Mouse (Mus musculus) CH12.LX (cell line): ENCODE measurements around the gene Rgs12. TPM values are rescaled to one million over a fixed set of nuclear protein-coding genes. Genes with fewer than 3 reads are reported as not detected.
A peak's percentile ranks its signal among the peaks of the same experiment; 100 is the strongest.

Source experiments
- DNase-seq: peaks from one replicate; pipeline ENCODE4 v3.0.0-alpha.2; 2013; ENCODE audit errors: extremely low read depth
- H3K27ac ChIP-seq: 2 replicates; pipeline ENCODE4 v1.5.1; 2012; ENCODE audit warnings: low read depth, mild to moderate bottlenecking, control low read depth, moderate library complexity; ENCODE audit not compliant: insufficient read depth
- H3K27me3 ChIP-seq: replicated peaks from 2 replicates; pipeline ENCODE3; 2012; ENCODE audit warnings: inconsistent platforms
- H3K36me3 ChIP-seq, 2 experiments: replicated peaks in 1 of 2; 2 replicates each; pipeline versions ENCODE3 to v1.6.1; 2012; ENCODE audit warnings: inconsistent platforms in 1 of 2, low read length in 1 of 2, mild to moderate bottlenecking in 1 of 2, mixed read lengths in 1 of 2, moderate library complexity in 1 of 2; ENCODE audit not compliant: control insufficient read depth in 1 of 2, insufficient read depth in 1 of 2
- H3K4me1 ChIP-seq, 2 experiments: 2 replicates each; pipeline ENCODE4 v1.6.1; 2012; ENCODE audit warnings: inconsistent platforms in 1 of 2, moderate library complexity in 1 of 2; ENCODE audit not compliant: insufficient read depth in 2 of 2, control insufficient read depth in 1 of 2
- H3K4me2 ChIP-seq: 2 replicates; pipeline ENCODE4 v1.6.1; 2012; ENCODE audit warnings: low read depth, mild to moderate bottlenecking, control low read depth; ENCODE audit not compliant: poor library complexity, insufficient read depth, severe bottlenecking
- H3K4me3 ChIP-seq, 3 experiments: fragments of 150-350 bp in 1 of 3; sonication (generic) in 1 of 3; replicated peaks in 1 of 3; 2 replicates each; pipeline versions ENCODE3 to v1.5.1; 2011 to 2012; ENCODE audit warnings: low read depth in 2 of 3, low read length in 2 of 3, mild to moderate bottlenecking in 2 of 3, moderate library complexity in 2 of 3, control low read depth in 1 of 3, improper control_type of control experiment in 1 of 3, inconsistent platforms in 1 of 3, mixed read lengths in 1 of 3; ENCODE audit not compliant: poor library complexity in 1 of 3
- H3K79me2 ChIP-seq: replicated peaks from 2 replicates; pipeline ENCODE4 v1.6.1; 2012; ENCODE audit warnings: mild to moderate bottlenecking, moderate library complexity; ENCODE audit not compliant: control insufficient read depth, poor library complexity, insufficient read depth, severe bottlenecking; ENCODE audit errors: extremely low read depth
- H3K9ac ChIP-seq: 2 replicates; pipeline ENCODE4 v1.6.1; 2012; ENCODE audit warnings: low read depth, mild to moderate bottlenecking, control low read depth, moderate library complexity; ENCODE audit not compliant: insufficient read depth
- H3K9me3 ChIP-seq: replicated peaks from 2 replicates; pipeline ENCODE3; 2012; ENCODE audit warnings: low read length, inconsistent platforms, mixed read lengths
- BHLHE40 ChIP-seq: IDR thresholded peaks from 2 replicates; pipeline ENCODE4 v1.6.1; 2011; ENCODE audit warnings: mild to moderate bottlenecking, low read depth, low read length, improper control_type of control experiment
- CHD1 ChIP-seq: IDR thresholded peaks from 2 replicates; pipeline ENCODE4 v1.6.1; 2012; ENCODE audit warnings: low read depth, low read length, improper control_type of control experiment, inconsistent platforms
- CTCF ChIP-seq, 2 experiments: IDR thresholded peaks in 1 of 2; conservative IDR thresholded peaks in 1 of 2; 2 replicates each; pipeline ENCODE4 v1.5.1; 2011 to 2012; ENCODE audit warnings: low read depth in 2 of 2, low read length in 2 of 2, improper control_type of control experiment in 1 of 2, inconsistent platforms in 1 of 2, mild to moderate bottlenecking in 1 of 2, moderate library complexity in 1 of 2
- E2F4 ChIP-seq: IDR thresholded peaks from 2 replicates; pipeline ENCODE4 v1.6.1; 2011; ENCODE audit warnings: low read depth, low read length, improper control_type of control experiment; ENCODE audit not compliant: insufficient replicate concordance
- ETS1 ChIP-seq: conservative IDR thresholded peaks from 2 replicates; pipeline ENCODE4 v1.6.1; 2012; ENCODE audit warnings: low read depth, mild to moderate bottlenecking, inconsistent platforms, low read length, improper control_type of control experiment, moderate library complexity
- GABPA ChIP-seq: IDR thresholded peaks from 2 replicates; pipeline ENCODE4 v1.6.1; 2012; ENCODE audit warnings: low read depth, low read length, improper control_type of control experiment, inconsistent platforms; ENCODE audit not compliant: insufficient replicate concordance
- HCFC1 ChIP-seq: IDR thresholded peaks from 2 replicates; pipeline ENCODE4 v1.6.1; 2012; ENCODE audit warnings: low read depth, mild to moderate bottlenecking, inconsistent platforms, low read length, improper control_type of control experiment
- IRF4 ChIP-seq: IDR thresholded peaks from 2 replicates; pipeline ENCODE4 v1.6.1; 2014; ENCODE audit warnings: low read depth, mild to moderate bottlenecking, inconsistent platforms, low read length, improper control_type of control experiment
- JUN ChIP-seq: IDR thresholded peaks from 2 replicates; pipeline ENCODE4 v1.6.1; 2011; ENCODE audit warnings: low read depth, mild to moderate bottlenecking, low read length, improper control_type of control experiment, moderate library complexity; ENCODE audit not compliant: insufficient read depth
- JUND ChIP-seq: conservative IDR thresholded peaks from 2 replicates; pipeline ENCODE4 v1.6.1; 2011; ENCODE audit warnings: low read depth, low read length, improper control_type of control experiment
- MAFK ChIP-seq: IDR thresholded peaks from 2 replicates; pipeline ENCODE4 v1.6.1; 2011; ENCODE audit warnings: low read length, improper control_type of control experiment; ENCODE audit not compliant: insufficient replicate concordance
- MAX ChIP-seq: IDR thresholded peaks from 2 replicates; pipeline ENCODE4 v1.6.1; 2011; ENCODE audit warnings: low read length, improper control_type of control experiment
- MEF2A ChIP-seq: IDR thresholded peaks from 2 replicates; pipeline ENCODE4 v1.6.1; 2014; ENCODE audit warnings: low read depth, mild to moderate bottlenecking, inconsistent platforms, low read length, improper control_type of control experiment, borderline replicate concordance
- MXI1 ChIP-seq: IDR thresholded peaks from 2 replicates; pipeline ENCODE4 v1.6.1; 2011; ENCODE audit warnings: mild to moderate bottlenecking, low read depth, low read length, improper control_type of control experiment
- MYC ChIP-seq: IDR thresholded peaks from 2 replicates; pipeline ENCODE4 v1.6.1; 2011; ENCODE audit warnings: low read depth, mild to moderate bottlenecking, improper control_type of control experiment, low read length
- NELFE ChIP-seq: IDR thresholded peaks from 2 replicates; pipeline ENCODE4 v1.6.1; 2011; ENCODE audit warnings: low read depth, low read length, improper control_type of control experiment
- NRF1 ChIP-seq: IDR thresholded peaks from 2 replicates; pipeline ENCODE4 v1.6.1; 2014; ENCODE audit warnings: low read depth, mild to moderate bottlenecking, inconsistent platforms, low read length, improper control_type of control experiment, moderate library complexity
- RAD21 ChIP-seq: IDR thresholded peaks from 2 replicates; pipeline ENCODE4 v1.6.1; 2011; ENCODE audit warnings: low read depth, mild to moderate bottlenecking, low read length, improper control_type of control experiment, moderate library complexity
- SIN3A ChIP-seq: IDR thresholded peaks from 2 replicates; pipeline ENCODE4 v1.6.1; 2012; ENCODE audit warnings: low read length, improper control_type of control experiment, inconsistent platforms
- SMC3 ChIP-seq: IDR thresholded peaks from 2 replicates; pipeline ENCODE4 v1.6.1; 2011; ENCODE audit warnings: low read depth, low read length, improper control_type of control experiment
- TBP ChIP-seq: conservative IDR thresholded peaks from 2 replicates; pipeline ENCODE4 v1.6.1; 2011; ENCODE audit warnings: low read depth, low read length, improper control_type of control experiment
- TCF12 ChIP-seq: IDR thresholded peaks from 2 replicates; pipeline ENCODE4 v1.6.1; 2014; ENCODE audit warnings: low read depth, mild to moderate bottlenecking, inconsistent platforms, low read length, improper control_type of control experiment
- ZC3H11A ChIP-seq: IDR thresholded peaks from 2 replicates; pipeline ENCODE4 v1.6.1; 2012; ENCODE audit warnings: low read depth, mild to moderate bottlenecking, inconsistent platforms, low read length, improper control_type of control experiment
- ZNF384 ChIP-seq: IDR thresholded peaks from 2 replicates; pipeline ENCODE4 v1.6.1; 2012; ENCODE audit warnings: low read depth, low read length, improper control_type of control experiment, inconsistent platforms
- dilution Hi-C: fragments of 300-500 bp; cut with MboI; formaldehyde crosslinking; loops from 2 replicates; pipeline ENCODE4 v1.14.3; 2020; ENCODE audit warnings: low sequenced_read_pairs; ENCODE audit not compliant: extremely low pct_unique_long_range_greater_than_20kb, extremely low pct_ligation_motif_present
- in situ Hi-C: fragments of 300-500 bp; cut with MboI; formaldehyde crosslinking; loops from 3 replicates; pipeline ENCODE4 v1.14.3; 2019; ENCODE audit warnings: low sequenced_read_pairs, low pct_ligation_motif_present, low pct_unique_long_range_greater_than_20kb, mixed read lengths
- polyA plus RNA-seq: library from polyadenylated mRNA; unstranded; fragments of >175 nt; gene quantifications from 2 replicates; pipeline ENCODE4 v1.2.1, GENCODE M21; 2012; ENCODE audit warnings: low read depth; ENCODE audit not compliant: insufficient read length
- total RNA-seq, 2 experiments: library from RNA; depleted of rRNA; stranded (reverse); fragments of 300-350 nt in 1 of 2; fragments of >200 nt in 1 of 2; gene quantifications; 2 replicates each; pipeline ENCODE4 v1.2.3; 2012 to 2014

Gene Rgs12
- total and polyA plus RNA-seq, 3 experiments: 6.8 to 9.8 (median 8.1) TPM

DNA sequence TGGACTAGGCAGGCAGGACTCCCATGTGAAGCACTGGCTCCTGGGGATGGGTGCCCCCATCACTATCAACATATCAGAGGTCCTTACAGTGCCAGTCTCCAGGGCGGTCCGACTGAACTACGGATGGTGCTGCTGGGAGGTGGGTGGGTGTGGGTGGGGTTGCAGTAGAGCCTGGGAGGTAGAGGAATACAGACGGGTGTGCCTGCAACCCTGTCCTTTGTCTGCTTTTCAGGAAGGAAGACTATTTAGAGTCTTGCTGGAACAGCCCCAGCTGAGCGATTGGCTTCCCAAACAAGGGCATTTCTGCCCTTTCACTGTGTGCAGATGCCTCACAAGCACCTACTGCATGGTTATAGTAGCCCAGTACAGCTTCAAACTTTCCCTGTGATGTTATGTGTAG is 19.1 kb downstream of the Rgs12 start:
- peaks cover 0 to 20% of the 10 kb centered on the region in 2 experiments; a peak in 2 of 4 replicates for H3K4me1 ChIP-seq
- H3K9ac ChIP-seq: no peak overlapping the region
- H3K4me3 ChIP-seq: no peak overlapping the region
- in situ Hi-C loops: no loop called here
- H3K27me3 ChIP-seq: no peaks in the 10 kb centered on the region
- no peak for DNase-seq
- H3K36me3 ChIP-seq: no peaks in the 10 kb centered on the region
- H3K27ac ChIP-seq: no peak overlapping the region
- TF ChIP-seq MXI1 (no peak), NRF1 (no peak), CHD1 (no peak), JUND (no peak), ETS1 (no peak)
- TF ChIP-seq, all 38 proteins: peak for 0
- dilution Hi-C loops: no loop called here
- H3K4me2 ChIP-seq: no peak overlapping the region
- no peaks in the 10 kb centered on the region for H3K9me3 ChIP-seq
- H3K79me2 ChIP-seq: no peaks in the 10 kb centered on the region

DNA sequence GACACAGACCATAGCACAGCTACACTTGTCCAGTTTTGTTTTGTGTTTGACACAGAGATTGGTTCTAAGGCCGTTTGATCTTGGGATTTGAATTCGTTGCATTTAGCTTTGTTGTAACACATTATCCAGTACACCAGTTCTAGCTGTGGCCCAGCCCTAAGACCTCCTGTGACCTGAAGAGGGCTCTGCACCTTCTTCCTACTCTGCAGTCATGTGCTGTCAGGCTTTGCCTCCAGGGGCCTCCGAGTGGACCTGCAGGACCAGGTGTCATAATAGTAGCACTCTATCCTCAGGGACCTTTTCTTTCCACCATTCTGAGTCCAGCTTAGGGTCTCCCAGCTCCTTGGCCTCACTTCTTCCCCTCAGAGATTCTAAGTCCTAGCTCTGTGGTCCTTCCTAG is 23.2 kb downstream of the Rgs12 start:
- Histone ChIP-seq H3K27ac (no peak overlapping the region), H3K9ac (no peak overlapping the region)

DNA sequence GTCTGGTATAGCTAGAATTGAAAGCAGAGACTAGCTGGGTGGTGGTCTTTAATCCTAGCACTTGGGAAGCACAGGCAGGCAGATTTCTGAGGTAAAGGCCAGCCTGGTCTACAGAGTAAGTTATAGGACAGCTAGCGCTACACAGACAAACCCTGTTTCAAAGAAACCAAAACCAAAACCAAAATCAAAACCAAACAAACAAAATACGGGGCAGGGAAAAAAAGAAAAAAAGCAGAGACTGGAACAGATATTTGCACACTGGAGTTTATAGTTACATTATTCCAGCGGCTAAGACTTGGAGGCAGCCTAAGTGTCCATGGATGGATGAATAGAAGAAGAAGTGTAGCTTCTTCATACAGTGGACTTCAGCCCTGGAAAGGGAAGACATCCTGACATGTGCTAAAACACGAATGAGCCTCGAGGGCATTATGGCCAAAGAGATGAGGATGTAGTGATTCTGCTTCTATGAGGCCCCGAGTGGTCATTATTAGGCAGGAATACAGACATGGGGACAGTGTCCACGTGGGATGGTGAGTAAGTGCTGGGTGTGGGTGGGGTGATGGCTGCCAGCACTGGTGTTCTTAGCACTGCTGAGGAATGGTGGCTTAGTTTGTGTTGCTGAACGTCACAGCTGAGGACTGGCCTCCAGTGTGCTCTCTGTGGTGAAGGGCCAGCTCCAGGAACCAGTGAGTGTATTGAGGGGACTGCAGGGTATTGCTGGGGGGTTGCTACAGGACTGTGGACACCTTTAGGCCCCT is 24.5 kb downstream of the Rgs12 start:
- Histone ChIP-seq H3K36me3 (no peaks in the 10 kb centered on the region), H3K9ac (peak overlapping the region; percentile 24; the same call in 1 of the 2 replicates), H3K27ac (no peak overlapping the region), H3K27me3 (peaks cover 6% of the 10 kb centered on the region), H3K9me3 (no peaks in the 10 kb centered on the region), H3K4me3 (peak overlapping the region in 1 of 3 experiments; percentile 12), H3K4me2 (peak overlapping the region; percentile 45), H3K4me1 (peaks cover 4 to 21% of the 10 kb centered on the region in 2 experiments), H3K79me2 (no peaks in the 10 kb centered on the region)
- no peak for DNase-seq
- dilution Hi-C loops: no loop called here
- in situ Hi-C loops: no loop called here
- no peak for TF ChIP-seq TBP
- TF ChIP-seq ZNF384: peak; percentile 55
- TF ChIP-seq NELFE: no peak
- TF ChIP-seq MYC: no peak
- TF ChIP-seq RAD21: no peak
- TF ChIP-seq ETS1: no peak
- TF ChIP-seq MEF2A: no peak
- TF ChIP-seq SIN3A: peak; percentile 38; the same call in 1 of the 2 replicates
- no peak for TF ChIP-seq MAFK
- no peak for TF ChIP-seq IRF4
- TF ChIP-seq JUN: no peak
- no peak for TF ChIP-seq HCFC1
- no peak for TF ChIP-seq MAX
- no peak for TF ChIP-seq SMC3
- TF ChIP-seq E2F4: no peak

More for the DNA sequence above, 23.2 kb downstream of the Rgs12 start:
- H3K4me2 ChIP-seq: no peak overlapping the region
- H3K36me3 ChIP-seq: no peaks in the 10 kb centered on the region
- H3K79me2 ChIP-seq: no peaks in the 10 kb centered on the region
- H3K27me3 ChIP-seq: peaks cover 5% of the 10 kb centered on the region
- peaks cover 4 to 21% of the 10 kb centered on the region in 2 experiments for H3K4me1 ChIP-seq
- no peak for TF ChIP-seq ZC3H11A
- no peak for TF ChIP-seq IRF4
- TF ChIP-seq CTCF (conservative IDR thresholded peaks at IDR 0.05 in 1 of 2, IDR thresholded peaks at IDR 0.05 in 1 of 2; ENCODE audit: low read depth in 2 of 2, low read length in 2 of 2): peak in 1 of 2 experiments; percentile 57; a peak in 2 of 4 replicates
- no peak for TF ChIP-seq TCF12
- no peak for TF ChIP-seq GABPA
- TF ChIP-seq BHLHE40: peak; percentile 44; the same call in 1 of the 2 replicates
- TF ChIP-seq MXI1: no peak
- no peak for TF ChIP-seq ETS1
- in situ Hi-C loops: no loop called here
- no peak overlapping the region for H3K4me3 ChIP-seq
- dilution Hi-C loops: no loop called here
- DNase-seq: no peak
- H3K9me3 ChIP-seq: no peaks in the 10 kb centered on the region
